Mouse (Mus musculus) left cerebral cortex, postnatal 36 days (tissue): ENCODE results near the gene Ephb4. TPM values are rescaled to one million over a fixed set of nuclear protein-coding genes. Genes with fewer than 3 reads are reported as not detected.

Source experiments
- DNase-seq, 2 experiments: peaks; one replicate each; pipeline ENCODE4 v3.0.0; 2021 to 2022; ENCODE audit warnings: low spot score in 2 of 2, mixed read lengths in 1 of 2
- intact Hi-C: fragments of 180-260 bp; cut with DNase I; formaldehyde crosslinking; loops from one replicate; pipeline ENCODE4 v1.15.1; 2025
- total RNA-seq, 2 experiments: library from RNA; stranded (reverse); gene quantifications; 2 replicates each; pipeline ENCODE4 v1.2.3; 2021

Ephb4 gene
- 1 to 10 TPM; 5.3 to 6.1 TPM for total RNA-seq

DNA sequence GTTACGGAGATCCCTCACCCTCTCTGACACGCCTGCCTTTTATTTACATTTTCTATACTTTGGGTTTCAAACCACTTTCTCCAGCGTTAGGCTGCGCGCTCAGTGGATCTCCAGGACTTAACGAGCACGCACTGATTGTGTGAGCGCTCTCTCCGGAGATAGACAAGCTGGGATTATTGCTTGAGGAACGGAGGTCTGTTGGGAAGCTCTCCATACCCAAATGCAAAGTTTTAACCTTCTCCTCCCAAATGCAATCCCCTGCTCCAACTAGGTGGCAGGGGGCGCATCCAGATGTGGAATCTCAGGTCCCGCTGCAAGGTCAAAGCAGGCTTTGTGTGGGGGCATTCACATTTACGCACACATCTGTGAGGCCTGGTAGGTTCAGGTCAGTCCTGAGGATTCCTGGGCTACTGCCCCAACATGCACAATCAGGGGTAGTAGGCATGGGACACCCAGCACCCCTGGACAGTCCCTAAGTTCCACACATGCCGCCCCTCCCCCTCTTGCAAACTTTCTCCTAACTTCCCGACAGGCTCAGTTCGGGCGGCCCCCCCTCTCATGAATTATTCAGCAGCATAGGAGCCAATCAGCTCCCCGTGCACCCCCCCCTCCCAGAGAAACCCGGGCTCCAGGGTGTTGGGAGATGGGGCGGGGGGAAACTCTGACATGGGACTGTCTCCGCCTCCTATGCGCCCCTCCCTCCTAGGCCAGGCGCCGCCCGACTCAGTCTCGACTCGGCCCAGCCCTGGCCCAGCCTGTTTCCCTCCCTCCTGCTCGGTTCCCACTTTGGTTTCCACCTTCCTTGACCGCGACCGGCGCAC lies at the start of gene Ephb4:
Gene Ephb4, plus strand, starts transcription at position 726 of the 821 bp plus-strand sequence.
- peak; percentile 26 to 55 for DNase-seq
- intact Hi-C loops = no loop called here

DNA sequence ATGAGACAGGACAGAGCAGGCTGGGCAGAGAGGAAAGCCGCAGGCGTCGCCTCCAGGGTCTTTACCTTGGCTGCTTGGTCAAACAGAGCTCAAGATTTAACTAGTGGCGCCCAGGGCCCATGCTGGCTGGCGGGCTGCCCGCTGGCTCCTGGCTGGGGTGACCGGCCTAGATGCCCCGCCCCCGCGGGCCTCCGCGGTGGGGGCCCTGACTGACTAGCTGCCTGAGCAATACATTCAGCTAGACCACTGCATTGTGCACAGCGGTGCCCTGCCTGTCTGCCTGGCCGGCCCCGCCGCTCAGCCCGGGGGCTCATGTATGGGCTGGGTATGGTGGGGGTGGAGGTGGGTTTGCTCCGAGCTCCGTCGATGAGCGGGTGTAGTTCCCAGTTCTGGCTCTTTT lies 48.7 kb upstream of the Ephb4 start:
- intact Hi-C loops = no loop called here
- DNase-seq = no peak

DNA sequence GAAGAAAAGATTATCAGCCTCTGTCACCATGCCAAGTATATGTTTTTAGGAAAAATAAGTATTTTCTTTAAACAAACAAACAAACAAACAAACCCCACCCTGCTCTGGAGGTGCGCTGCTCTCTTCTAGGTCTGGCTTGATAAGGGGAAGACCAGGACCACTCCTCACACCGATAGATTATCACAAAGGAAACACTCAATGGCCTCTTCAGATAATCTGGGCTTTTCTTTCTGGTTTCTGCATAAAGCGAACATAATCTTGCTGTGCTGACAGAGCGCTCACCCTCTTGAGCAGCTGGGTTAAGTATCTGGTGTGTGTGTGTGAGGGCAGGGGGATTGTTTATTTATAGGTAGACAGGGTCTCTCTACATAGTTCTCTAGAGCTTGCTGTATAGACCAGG lies 46.3 kb upstream of the Ephb4 start:
- intact Hi-C loops = no loop called here
- no peak for DNase-seq

DNA sequence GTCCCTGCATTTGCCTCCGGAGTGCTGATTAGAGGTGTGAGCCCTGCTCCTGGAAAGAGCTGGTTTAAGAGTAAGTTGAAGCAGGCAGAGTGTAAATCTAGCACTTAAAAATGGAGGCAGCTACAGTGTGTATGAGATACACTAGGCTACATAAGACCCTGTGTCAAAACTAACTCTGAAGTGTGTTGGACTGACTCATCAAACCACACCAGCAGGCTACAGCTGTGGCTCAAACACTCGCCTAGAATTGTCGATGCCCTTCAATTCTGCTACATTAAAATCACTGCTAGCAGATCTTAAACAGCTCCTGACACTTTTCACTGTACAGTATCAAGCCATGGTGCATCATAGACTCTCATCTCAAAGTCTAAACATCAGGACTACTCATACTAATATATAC lies 45.7 kb upstream of the Ephb4 start:
- DNase-seq = no peak
- intact Hi-C loops = no loop called here

DNA sequence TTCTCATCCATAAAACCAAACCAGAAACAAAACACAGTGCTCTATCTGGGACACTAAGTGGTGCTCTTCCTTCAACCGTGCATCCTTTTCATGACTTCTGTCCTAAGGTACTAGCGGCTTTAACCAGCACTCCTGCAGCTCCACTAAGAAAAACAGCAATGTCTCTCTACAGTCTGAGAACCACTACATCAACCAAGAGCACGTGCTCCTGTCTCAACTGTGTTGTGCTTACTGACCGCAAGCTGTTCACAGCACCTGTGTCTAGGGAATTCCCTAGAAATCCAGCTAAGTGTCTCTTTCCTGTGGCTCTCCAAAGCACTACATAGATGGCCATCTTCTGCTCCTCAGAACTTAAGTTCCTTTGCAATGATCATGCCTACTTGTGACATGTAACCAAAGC lies 45.1 kb upstream of the Ephb4 start:
- no peak for DNase-seq
- intact Hi-C loops = no loop called here

DNA sequence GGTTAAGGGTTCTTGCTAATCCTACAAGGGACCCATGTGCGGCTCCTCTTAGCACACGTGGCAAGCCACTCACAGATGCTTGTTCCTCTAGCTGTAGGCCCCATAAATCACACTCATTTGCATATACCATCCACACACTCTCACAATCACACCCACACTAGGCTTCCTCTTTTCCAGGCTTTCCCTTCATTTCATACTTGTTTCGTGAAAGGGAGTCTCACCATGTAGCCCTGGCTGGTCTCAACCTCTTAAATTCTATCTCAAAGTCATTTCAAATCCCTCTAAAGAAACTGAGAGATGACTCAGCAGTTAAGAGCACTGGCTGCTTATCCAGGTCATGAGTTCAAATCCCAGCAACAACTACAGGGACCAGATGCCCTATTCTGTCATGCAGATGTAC lies 44.1 kb upstream of the Ephb4 start:
- no peak for DNase-seq
- intact Hi-C loops = loop anchor here (2.0 kb wide), 1 partner anchor 17 kb away; no protein-coding TSS in a partner anchor

DNA sequence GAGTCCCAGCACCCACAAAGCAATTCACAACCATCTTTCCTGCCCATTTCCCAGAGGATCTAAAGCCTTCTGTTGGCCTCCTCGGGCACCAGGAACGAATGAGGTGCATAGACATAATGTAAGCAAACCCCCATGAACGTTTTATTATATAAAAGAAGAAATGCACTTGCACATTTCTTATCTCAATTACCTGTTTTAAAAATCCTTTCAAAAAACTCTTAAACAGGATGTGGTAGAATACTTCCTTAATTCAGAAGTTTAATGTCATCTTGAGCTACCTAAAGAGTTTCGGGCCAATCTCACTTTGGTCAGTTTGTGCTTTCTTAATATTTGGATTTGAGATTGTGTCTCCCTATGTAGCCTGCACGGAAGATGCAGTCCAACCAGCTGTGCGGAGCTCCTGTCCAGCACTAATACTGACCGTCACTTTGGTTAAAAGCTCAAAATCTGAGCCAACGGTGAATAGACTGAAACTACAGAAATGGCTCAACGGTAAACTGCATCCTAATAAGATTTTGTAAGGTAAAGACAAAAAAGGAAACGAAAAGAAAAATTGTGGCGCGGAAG lies 43.4 kb upstream of the Ephb4 start:
- intact Hi-C loops = loop anchor here (2.0 kb wide), 1 partner anchor 18 kb away; no protein-coding TSS in a partner anchor
- no peak for DNase-seq

DNA sequence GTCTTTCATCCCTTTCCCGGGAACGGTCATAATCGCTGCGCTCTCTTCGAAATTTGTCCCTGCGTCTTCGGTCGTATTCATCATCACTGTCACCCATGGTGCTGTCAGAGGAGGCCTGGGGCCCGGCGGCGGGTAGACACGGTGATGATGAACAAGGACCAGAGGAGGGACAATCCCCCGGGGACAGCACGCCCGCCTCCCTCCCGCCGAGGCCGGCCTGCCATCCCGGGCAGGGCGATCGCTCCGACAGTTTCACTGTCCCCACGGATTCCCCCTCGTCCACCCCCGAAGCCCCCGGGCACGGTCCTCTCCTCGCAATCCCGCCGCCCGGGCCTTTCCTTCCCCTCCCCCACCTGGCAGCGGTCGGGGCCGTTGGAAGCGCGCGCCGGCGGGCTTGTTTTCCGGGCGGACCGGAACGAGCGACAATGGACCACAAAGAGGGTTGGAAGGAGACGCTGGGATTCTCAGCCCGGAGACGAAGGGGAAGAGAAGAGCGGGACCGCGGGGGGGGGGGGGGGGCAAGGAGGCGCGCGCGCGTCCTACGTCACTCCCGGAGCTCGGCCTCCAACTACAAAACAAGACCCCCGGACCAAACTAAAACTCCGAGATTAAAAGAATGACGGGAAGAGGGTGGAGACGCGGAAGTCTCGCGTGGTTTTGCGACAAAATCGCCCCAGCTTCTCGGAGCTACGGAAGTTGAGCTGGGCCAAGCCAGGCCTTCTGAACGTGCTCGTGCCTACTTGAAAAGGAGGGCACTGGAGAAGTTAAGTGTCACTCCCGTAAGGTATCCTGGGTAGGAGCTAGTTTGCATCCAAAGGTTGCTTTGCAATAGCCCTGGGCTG lies 42.6 kb upstream of the Ephb4 start, which contains the start of gene Srrt:
Gene Srrt, minus strand, starts transcription at position 604 of the 842 bp plus-strand sequence.
- intact Hi-C loops = loop anchor here (2.0 kb wide), 1 partner anchor 18 kb away; no protein-coding TSS in a partner anchor
- peak; percentile 93 to 94 for DNase-seq

DNA sequence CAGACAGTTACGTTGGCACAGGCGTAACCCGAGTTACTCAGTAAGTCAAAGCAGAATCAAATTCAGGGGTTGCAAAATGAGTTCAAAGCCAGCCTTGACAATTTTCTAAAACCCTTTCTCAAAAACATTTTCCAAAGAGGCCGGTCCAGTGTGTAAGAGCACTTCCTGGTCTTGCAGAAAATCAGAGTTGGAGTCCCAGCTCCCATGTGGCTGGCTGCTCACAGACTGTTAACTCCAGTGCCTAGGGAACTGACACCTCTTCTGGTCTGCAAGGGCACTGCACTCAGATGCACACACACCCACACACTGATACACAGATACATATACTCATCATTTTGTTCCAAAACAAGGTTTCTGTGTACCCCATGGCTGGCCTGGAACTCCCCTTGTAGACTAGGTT lies 41.6 kb upstream of the Ephb4 start:
- no peak for DNase-seq
- intact Hi-C loops = no loop called here

DNA sequence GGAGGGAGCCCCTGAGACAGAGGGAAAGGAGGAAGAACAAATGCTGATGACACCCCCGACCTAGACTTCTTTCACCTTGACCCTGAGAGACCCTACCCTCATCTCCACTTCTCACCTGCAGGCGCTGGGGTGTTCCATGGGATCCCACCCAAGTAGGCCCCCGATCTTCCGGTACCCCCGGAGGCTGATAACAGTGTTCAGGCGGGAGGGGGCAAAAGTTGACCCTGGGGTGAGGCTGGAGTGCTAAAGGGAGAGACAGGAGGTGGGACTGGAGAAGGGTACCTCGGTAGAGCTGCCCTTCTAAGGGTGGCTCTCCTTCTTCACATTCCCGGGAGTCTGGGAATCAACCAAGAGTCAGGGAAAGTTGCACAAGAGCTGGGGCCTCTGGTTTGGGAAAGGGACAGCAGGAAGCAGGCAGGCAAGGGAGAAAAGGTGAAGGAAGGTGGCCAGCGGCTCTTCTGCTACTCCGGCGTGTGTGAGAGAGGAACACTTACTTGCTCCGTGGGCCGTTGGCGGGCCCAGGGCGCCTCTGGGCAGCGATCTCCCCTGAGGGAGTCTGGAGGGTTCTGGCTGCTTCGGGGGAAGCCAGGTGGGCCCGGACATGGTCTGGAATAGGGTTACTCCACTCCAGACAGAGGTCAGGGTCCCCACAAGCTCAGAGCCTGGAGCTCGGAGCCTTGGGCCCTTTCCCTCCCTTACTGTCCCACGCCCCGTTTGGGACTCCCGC lies 36.3 kb upstream of the Ephb4 start:
- intact Hi-C loops = no loop called here
- no peak for DNase-seq

DNA sequence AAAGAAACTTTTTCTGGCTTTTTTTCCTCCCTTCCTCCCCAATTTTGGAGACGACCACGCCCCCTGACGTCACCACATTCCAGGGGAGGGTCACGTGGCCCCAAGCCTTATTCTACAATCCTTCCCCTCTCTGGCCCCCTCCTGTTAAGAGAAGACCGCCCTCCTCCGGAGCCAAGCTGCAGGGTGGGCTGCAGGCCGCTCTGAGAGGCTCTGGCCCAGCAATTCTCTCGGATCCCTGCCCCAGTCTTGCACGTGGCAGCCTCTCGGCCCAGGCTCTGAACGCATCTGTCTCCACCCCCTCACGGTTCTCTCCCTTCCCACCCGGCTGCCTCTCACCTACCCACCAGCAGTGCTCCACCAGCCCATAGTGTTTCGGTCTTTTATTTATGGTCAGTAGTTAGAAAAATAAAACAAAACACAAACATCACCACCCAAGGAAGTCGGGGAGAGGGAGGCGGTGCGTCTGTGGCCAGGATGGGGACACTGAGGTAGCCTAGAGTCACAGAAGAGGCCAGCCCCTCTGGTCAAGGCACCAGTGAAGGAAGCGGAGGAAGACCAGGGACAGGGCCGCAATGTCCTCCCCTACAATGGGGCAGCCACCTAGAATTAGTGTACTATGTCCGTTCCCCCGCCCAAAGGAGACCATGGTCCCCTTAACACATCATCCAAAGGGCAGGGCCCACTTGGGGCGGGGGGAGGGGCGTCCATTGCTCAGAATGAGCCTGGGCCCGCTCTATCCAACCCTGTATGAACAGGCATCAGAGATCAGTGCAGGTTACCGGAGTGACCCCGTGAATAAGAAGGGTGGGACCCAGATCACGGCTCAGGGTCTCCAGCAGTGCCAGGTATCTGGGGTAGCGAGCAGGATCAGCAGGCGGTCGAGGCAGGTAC lies 35.5 kb upstream of the Ephb4 start, which contains the start of gene Trip6:
Gene Trip6, minus strand, starts transcription at position 212 of the 891 bp plus-strand sequence.
- DNase-seq = peak; percentile 46 to 61
- intact Hi-C loops = no loop called here

DNA sequence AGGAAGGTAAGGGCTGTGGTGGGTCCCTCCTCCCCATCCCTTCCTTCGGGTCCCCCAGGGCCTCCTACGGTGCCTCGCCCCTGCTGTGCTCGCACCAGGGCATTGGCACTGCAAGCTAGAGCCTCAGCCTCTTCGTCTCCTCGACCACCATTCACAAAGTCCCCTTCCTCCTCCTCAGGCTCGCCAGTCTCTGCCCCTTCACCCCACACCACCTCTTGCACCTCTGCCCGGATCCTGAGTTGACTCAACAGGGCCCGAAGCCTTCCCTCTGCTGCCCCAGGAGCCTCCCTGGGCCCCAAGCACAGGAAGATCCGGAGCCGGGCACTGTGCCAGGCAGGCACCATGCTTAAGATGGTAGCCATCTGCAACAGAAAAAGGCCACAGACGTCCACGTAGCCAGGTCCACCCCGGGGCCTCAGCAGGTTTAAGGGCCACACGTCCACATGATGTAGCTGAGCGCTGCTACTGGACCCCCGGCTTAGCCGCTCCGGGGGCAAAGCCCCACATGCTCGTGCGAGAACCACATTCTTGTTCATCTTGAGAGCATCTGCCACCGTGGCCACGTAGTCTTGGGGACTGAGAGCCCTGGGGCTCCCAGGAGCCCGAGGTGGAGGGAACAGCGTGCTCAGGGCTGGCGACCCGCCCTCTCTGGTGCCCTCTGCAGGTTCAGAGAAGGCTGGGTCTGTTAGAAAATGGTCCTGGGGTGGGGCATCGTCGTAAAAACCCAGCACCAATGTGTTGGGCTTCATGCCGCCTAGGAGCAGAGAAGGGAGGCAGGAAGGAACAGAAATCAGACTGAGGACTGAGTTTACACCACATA lies 34.6 kb upstream of the Ephb4 start:
- intact Hi-C loops = no loop called here
- no peak for DNase-seq

DNA sequence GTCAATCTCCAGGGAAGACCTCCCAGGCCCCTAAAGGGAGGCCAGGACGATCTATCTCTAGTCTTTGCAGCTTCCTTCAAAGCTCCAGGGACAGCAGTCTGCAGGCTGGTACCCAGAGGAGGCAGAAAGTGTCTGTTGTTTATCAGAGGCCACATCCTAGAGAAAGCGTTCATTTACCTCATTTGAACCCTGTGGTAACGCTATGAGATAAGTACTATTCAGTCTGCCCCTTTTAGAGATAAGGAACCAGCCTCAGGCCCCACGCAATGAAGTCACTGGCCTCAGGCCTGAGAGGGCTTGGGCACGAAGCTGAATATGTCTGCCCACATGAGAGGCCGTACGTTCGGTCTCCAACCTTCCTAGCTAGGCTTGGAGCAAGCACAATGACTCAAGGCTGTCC lies 32.5 kb upstream of the Ephb4 start:
- intact Hi-C loops = no loop called here

DNA sequence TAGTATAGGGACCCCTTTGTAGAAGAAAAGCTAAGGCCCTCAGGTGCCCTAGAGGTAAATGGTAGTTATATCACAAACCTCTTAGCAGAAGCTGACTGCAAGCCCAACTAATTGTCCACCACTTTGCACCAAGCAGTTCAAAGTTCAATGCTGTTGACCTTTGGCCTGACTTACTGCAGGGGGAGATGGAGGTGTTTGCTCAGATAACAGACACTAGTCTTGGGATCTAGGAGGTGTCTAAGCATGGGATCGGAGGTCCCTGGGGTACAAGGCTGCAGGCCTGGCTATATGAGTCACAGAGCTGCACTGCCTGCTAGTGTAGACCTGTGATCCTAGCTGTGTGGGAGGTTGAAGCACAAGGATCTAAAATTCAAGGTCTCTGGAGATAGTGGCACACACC lies 31.3 kb upstream of the Ephb4 start:
- DNase-seq = no peak
- intact Hi-C loops = no loop called here

More for the DNA sequence above, 32.5 kb upstream of the Ephb4 start:
- no peak for DNase-seq

DNA sequence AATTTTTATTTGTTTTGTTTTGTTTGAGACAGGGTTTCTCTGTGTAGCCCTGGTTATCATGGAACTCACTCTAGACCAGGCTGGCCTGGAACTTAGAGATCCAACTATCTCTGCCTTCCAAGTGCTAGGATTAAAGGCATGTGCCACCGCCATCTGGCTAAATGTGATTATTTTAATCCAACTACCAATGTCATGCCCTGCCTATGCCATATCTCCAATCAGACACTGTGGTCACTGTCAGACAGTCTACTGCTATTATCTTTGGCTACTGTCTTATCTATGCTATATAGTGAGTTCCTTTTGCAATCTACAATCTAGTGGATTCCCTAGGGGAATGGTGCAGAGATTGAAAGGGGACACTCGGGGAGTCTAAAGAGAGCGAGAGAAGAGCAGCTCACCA lies 28.9 kb upstream of the Ephb4 start:
- DNase-seq = no peak
- intact Hi-C loops = no loop called here

DNA sequence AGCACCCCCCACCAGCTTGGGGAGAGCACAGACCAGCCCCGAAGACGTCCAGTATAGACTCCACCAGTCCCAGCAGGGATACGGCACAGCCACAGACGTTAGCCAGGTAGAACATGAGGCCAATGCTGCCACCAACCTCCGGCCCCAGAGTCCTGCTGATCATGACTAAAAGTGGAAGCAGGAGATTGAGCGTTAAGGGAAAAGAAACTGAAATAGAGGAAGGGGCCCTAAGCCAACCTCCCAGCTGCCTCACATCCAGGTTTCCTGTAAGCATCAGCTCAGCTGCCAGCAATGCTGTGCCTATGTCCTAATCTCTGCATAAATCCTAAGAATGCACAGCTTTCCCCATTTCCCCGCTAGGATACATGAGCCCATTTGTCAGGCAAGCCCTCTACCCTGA lies 19.0 kb upstream of the Ephb4 start:
- DNase-seq = no peak
- intact Hi-C loops = loop anchor here (5.0 to 10.0 kb wide), 2 partner anchors 171 to 444 kb away; partner anchors contain the start of genes Pop7 and Ppp1r35

DNA sequence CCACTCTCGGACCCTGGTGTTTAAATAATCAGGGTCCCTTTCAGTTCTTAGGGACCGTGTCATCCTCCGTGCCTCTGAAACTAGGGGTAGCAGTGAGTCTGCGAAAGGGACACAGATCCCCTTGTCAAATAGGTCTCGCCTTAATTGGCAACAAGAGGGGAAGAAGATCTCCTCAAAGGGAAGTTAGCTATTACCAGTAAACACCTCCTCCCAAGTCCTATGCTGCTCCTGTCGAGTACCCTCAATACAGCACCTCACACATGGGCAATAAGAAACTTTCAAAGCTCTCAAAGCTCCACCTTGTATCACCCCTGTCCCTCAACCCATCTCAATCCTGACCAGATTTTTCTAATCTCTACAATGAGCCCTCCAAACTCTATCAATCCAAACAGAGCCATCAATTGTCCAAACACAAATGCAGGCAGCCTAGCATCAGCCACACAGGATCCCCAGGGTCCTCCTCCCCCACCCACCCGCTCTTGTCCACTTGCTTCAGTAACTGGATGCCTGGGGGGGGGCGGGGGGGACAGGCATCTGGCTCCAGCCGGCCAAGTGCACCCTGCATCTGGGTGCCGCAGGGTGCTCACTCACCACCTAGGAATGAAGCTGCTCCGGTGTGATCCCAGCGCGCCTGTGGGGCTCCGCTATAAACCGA lies 16.9 kb upstream of the Ephb4 start:
- intact Hi-C loops = loop anchor here (5.0 to 10.0 kb wide), 2 partner anchors 169 to 442 kb away; partner anchors contain the start of genes Pop7 and Ppp1r35
- DNase-seq = no peak
